Mouse (Mus musculus): ENCODE results near the gene B3galt1. TPM values are rescaled to one million over a fixed set of nuclear protein-coding genes. Genes with fewer than 3 reads are reported as not detected.

The B3galt1 gene
- not detected for total RNA-seq (2023)

DNA sequence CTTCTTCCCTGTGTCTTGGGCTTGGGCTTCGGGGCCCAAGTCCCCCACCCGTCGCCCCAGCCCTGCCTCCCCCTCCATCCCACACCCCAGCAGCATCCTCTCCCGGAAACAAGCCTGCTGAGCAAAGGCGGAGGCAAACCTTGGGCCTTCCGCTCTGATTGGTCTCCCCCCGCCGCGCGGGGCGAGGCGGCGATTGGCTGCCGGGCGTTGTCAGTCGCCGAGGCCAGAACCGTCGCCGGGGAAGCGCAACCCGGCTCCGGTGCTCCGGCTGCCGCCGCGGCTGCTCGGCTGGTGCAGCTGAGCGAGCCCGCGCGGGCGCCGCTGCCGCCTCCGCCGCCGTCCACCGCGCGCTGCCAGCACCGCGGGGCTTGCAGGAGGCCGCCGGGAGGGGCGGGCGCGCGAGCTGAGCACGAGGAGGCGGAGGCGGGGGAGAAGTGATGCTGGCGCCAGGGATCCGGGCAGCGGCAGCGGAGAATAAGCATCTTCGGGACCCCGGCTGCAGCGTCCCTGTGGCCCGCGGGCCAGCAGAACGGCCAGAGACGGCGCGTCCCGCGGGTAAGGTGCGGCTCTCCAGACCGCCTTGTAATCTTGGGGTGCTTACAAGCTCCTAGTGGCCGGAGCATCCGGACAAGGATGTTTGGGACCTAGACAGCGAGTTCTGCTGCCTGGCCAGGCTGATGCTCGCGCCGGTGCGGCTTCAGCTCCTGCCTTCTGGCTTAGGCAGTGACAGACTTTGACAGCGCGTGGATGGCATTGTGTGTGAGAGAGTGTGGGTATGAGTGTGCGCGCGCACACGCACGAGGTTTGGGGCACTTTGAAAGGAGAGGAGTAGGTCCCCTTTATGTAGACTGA is at the start of gene B3galt1:
Gene B3galt1 (plus strand): TSS at position 392 of the 852 bp plus-strand sequence.

Other genes starting within 250 kb of the B3galt1 start
- gene Gm21830, start 152.1 kb upstream of the B3galt1 start, total RNA-seq (2023): not detected
- gene Gm26727, start 132.7 kb upstream of the B3galt1 start, total RNA-seq (2023): not detected
- gene Xirp2, start 119.9 kb upstream of the B3galt1 start, total RNA-seq (2023): not detected